Mouse (Mus musculus) hindbrain, embryonic 14.5 days (tissue): Measurements from ENCODE around the gene Syt13. TPM values are rescaled to one million over a fixed set of nuclear protein-coding genes. Genes with fewer than 3 reads are reported as not detected.

Experiments used
- ATAC-seq: fragments of 200-750 bp; cut with Nextera tagmentation; 2 replicates; pipeline ENCODE4 v1.8.0; 2017; ENCODE audit warnings: moderate number of reproducible peaks, mild to moderate bottlenecking, moderate TSS enrichment, moderate library complexity; ENCODE audit not compliant: low FRiP score
- DNase-seq: peaks from one replicate; pipeline ENCODE4 v3.0.0-alpha.2; 2015; ENCODE audit warnings: low spot score
- H3K27ac ChIP-seq: fragments of 300-500 bp; sonication (generic); 2 replicates; pipeline ENCODE4 v1.5.1; 2014; ENCODE audit warnings: mild to moderate bottlenecking, moderate library complexity
- H3K27me3 ChIP-seq: fragments of 300-500 bp; sonication (generic); 2 replicates; pipeline ENCODE4 v1.6.1; 2014; ENCODE audit warnings: mild to moderate bottlenecking, low read length, mixed read lengths; ENCODE audit not compliant: control insufficient read depth, insufficient read depth
- H3K36me3 ChIP-seq: fragments of 300-500 bp; sonication (generic); replicated peaks from 2 replicates; pipeline ENCODE4 v1.6.1; 2014; ENCODE audit not compliant: control insufficient read depth, insufficient read depth
- H3K4me1 ChIP-seq: fragments of 300-500 bp; sonication (generic); replicated peaks from 2 replicates; pipeline ENCODE4 v1.6.1; 2014; ENCODE audit warnings: antibody characterized with exemption, low read length, mixed read lengths; ENCODE audit not compliant: control insufficient read depth, insufficient read depth
- H3K4me2 ChIP-seq: fragments of 300-500 bp; sonication (generic); replicated peaks from 2 replicates; pipeline ENCODE4 v1.6.1; 2014; ENCODE audit warnings: mild to moderate bottlenecking, moderate library complexity
- H3K4me3 ChIP-seq: fragments of 300-500 bp; sonication (generic); replicated peaks from 2 replicates; pipeline ENCODE4 v1.5.1; 2014; ENCODE audit warnings: mild to moderate bottlenecking, low read length
- H3K9ac ChIP-seq: fragments of 300-500 bp; sonication (generic); 2 replicates; pipeline ENCODE4 v1.6.1; 2014
- H3K9me3 ChIP-seq: fragments of 300-500 bp; sonication (generic); 2 replicates; pipeline ENCODE4 v1.6.1; 2016; ENCODE audit warnings: low read length; ENCODE audit not compliant: control insufficient read depth
- WGBS: fragments of 180-500 bp; shearing (Covaris S2); extraction: QIAGEN DNeasy Blood & Tissue Kit; methylation state at CpG from one replicate; pipeline ENCODE4 v1.1.7; 2014; 5-methylcytosine and 5-hydroxymethylcytosine counted together
- polyA plus RNA-seq: library from polyadenylated mRNA; unstranded; fragments of >200 nt; fragmentation: Nextera tagmentation; extraction: Ambion mirVana; gene quantifications from 2 replicates; pipeline ENCODE4 v1.2.1, GENCODE M21; 2014

Syt13 gene
- polyA plus RNA-seq, 1 experiment from 2014 or later: 29.7 TPM

DNA sequence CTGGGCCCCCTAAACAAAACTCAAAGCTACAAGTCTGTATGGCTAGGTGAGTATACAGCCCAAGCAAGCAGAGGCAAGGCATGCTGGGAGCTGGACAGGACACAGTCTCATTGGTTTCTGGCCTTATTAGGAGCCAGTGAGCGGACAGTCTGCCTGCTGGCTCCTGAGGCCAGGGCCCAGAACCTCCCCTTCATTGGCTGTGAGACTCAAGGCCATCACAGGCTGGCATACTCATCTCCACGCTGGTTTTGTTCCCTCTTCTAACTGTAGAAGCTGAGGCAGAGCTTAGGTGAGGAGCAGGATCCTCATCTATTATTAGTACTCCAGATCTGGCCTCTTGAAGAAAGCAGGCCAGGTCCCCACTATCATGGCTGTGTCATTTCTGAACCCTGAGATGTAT lies 70.3 kb downstream of the Syt13 start:
- H3K4me3 ChIP-seq: no peak overlapping the region
- no peak overlapping the region for H3K9ac ChIP-seq
- WGBS: 88% methylated on average over 2 of the region's 2 CpGs
- no peak overlapping the region for H3K27ac ChIP-seq
- no peaks in the 10 kb centered on the region for H3K9me3 ChIP-seq
- H3K36me3 ChIP-seq: peaks cover 14% of the 10 kb centered on the region; the same call in 1 of the 2 replicates
- H3K4me2 ChIP-seq: no peak overlapping the region
- no peaks in the 10 kb centered on the region for H3K27me3 ChIP-seq
- H3K4me1 ChIP-seq: peaks cover 12% of the 10 kb centered on the region
- DNase-seq (no peak), ATAC-seq (no peak)

GRCm38 (mm10) chr2:92985600-92985999 lies 70.7 kb downstream of the Syt13 start:
- H3K4me2 ChIP-seq: no peak overlapping the region
- no peaks in the 10 kb centered on the region for H3K27me3 ChIP-seq
- no peak overlapping the region for H3K9ac ChIP-seq
- no peaks in the 10 kb centered on the region for H3K9me3 ChIP-seq
- H3K4me3 ChIP-seq: no peak overlapping the region
- peaks cover 12% of the 10 kb centered on the region for H3K4me1 ChIP-seq
- DNase-seq (no peak), ATAC-seq (no peak)
- H3K27ac ChIP-seq: no peak overlapping the region
- WGBS: 56% methylated on average over 7 of the region's 7 CpGs
- H3K36me3 ChIP-seq: peaks cover 10% of the 10 kb centered on the region; the same call in 1 of the 2 replicates

- no peak overlapping the region for H3K4me2 ChIP-seq
- H3K4me1 ChIP-seq: peaks cover 12% of the 10 kb centered on the region
- H3K9me3 ChIP-seq: no peaks in the 10 kb centered on the region
- no peak overlapping the region for H3K4me3 ChIP-seq
- ATAC-seq (no peak), DNase-seq (no peak)
- H3K27me3 ChIP-seq: no peaks in the 10 kb centered on the region
- peaks cover 15% of the 10 kb centered on the region; the same call in 1 of the 2 replicates for H3K36me3 ChIP-seq
- H3K27ac ChIP-seq: no peak overlapping the region
- H3K9ac ChIP-seq: no peak overlapping the region
- 84% methylated on average over 7 of the region's 7 CpGs for WGBS
These were observed 72.3 kb downstream of the Syt13 start for GRCm38 (mm10) chr2:92987108-92987618.

- 17% methylated on average over 19 of the region's 19 CpGs for WGBS
- Histone ChIP-seq H3K4me3 (no peak overlapping the region), H3K4me1 (peaks cover 12% of the 10 kb centered on the region), H3K4me2 (peak overlapping the region; percentile 26), H3K27ac (peak overlapping the region; percentile 52; the same call in 1 of the 2 replicates), H3K27me3 (no peaks in the 10 kb centered on the region), H3K36me3 (peaks cover 22% of the 10 kb centered on the region), H3K9ac (peak overlapping the region; percentile 16; the same call in 1 of the 2 replicates), H3K9me3 (no peaks in the 10 kb centered on the region)
- ATAC-seq (peak; percentile 87), DNase-seq (peak; percentile 67)
These were observed 73.2 kb downstream of the Syt13 start for GRCm38 (mm10) chr2:92987901-92988631.

- peaks cover 12% of the 10 kb centered on the region for H3K4me1 ChIP-seq
- H3K9me3 ChIP-seq: no peaks in the 10 kb centered on the region
- H3K27ac ChIP-seq: no peak overlapping the region
- H3K4me2 ChIP-seq: no peak overlapping the region
- DNase-seq (no peak), ATAC-seq (no peak)
- H3K9ac ChIP-seq: no peak overlapping the region
- 86% methylated on average over 9 of the region's 9 CpGs for WGBS
- H3K4me3 ChIP-seq: no peak overlapping the region
- peaks cover 24% of the 10 kb centered on the region for H3K36me3 ChIP-seq
- no peaks in the 10 kb centered on the region for H3K27me3 ChIP-seq
These were observed 74.7 kb downstream of the Syt13 start for GRCm38 (mm10) chr2:92989593-92989992.

- DNase-seq: no peak
- H3K9me3 ChIP-seq: no peaks in the 10 kb centered on the region
- WGBS: 98% methylated on average over 5 of the region's 5 CpGs
- no peak for ATAC-seq
- no peak overlapping the region for H3K4me3 ChIP-seq
- H3K9ac ChIP-seq: no peak overlapping the region
- no peaks in the 10 kb centered on the region for H3K27me3 ChIP-seq
- no peak overlapping the region for H3K27ac ChIP-seq
- H3K36me3 ChIP-seq: peaks cover 15% of the 10 kb centered on the region
- no peak overlapping the region for H3K4me2 ChIP-seq
- H3K4me1 ChIP-seq: peaks cover 12% of the 10 kb centered on the region
These were observed 77.1 kb downstream of the Syt13 start for GRCm38 (mm10) chr2:92991976-92992375.

DNA sequence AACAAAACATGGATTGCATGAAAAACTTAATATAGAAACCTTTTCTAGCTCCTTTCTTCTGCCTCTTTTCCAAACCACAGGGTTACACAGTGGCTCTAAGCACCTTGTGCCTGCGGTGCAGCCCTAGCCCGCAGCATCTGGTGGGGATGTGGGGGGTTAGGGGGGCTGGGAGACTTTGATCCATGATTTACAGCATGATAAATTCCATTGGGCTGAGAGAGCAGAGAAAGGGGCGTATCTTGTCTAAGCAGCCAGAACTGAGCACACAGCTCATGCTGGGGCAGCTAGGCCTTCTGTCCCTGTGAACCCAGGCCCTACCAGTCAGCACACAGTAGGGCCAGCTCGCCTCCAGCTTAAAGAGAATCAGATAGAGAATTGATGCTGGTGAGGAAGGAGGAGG lies 90.1 kb downstream of the Syt13 start:
- no peak overlapping the region for H3K4me2 ChIP-seq
- H3K9me3 ChIP-seq: no peaks in the 10 kb centered on the region
- H3K36me3 ChIP-seq: peaks cover 6% of the 10 kb centered on the region
- H3K4me1 ChIP-seq: no peaks in the 10 kb centered on the region
- ATAC-seq: no peak
- WGBS: 66% methylated on average over 4 of the region's 4 CpGs
- no peak for DNase-seq
- H3K9ac ChIP-seq: no peak overlapping the region
- no peaks in the 10 kb centered on the region for H3K27me3 ChIP-seq
- H3K4me3 ChIP-seq: no peak overlapping the region
- no peak overlapping the region for H3K27ac ChIP-seq

Other genes with a start within 250 kb of the Syt13 start
- gene Prdm11, start 131.1 kb downstream of the Syt13 start, polyA plus RNA-seq: 1.8 and 2.5 TPM in 2 replicates